Mouse (Mus musculus): ENCODE data around the gene 1700061G19Rik.

DNA sequence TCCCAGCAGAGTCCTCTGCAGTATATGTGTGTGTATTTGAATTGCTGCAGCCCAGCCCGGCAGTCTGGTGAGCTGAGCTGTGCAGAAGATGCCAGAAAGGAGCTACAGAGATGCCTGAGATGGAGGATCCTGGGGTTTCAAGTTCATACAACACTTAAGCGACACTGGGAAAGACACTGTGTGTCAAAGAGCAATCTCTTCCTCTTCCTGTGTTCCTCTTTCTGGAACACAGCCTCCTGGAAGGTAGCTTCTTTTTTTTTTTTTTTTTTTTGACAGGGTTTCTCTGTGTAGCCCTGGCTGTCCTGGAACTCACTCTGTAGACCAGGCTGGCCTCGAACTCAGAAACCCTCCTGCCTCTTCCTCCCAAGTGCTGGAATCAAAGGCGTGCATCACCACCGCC lies 26.5 kb upstream of the 1700061G19Rik start:
- TF ChIP-seq CTCF (IDR thresholded peaks at IDR 0.05; ENCODE audit: borderline replicate concordance, extremely low read depth, insufficient read depth, insufficient read length) (no peak), POLR2A (IDR thresholded peaks at IDR 0.05; ENCODE audit: borderline replicate concordance, extremely low read depth, insufficient read depth, insufficient read length, poor library complexity, severe bottlenecking) (no peak)
